Mouse (Mus musculus): ENCODE measurements around the gene Lax1. TPM values are rescaled to one million over a fixed set of nuclear protein-coding genes. Genes with fewer than 3 reads are reported as not detected.

Lax1 gene
- 3.4 and 4.1 TPM in 2 replicates for polyA plus RNA-seq (2012; rRNA removed)

GRCm38 (mm10) chr1:133689897-133690296, at the start of gene Lax1:
Gene Lax1, minus strand, starts transcription at chr1:133690108.

GRCm38 (mm10) chr1:133661203-133661933, 28.5 kb downstream of the Lax1 start, which contains the start of gene Gm38394:
Gene Gm38394, minus strand, starts transcription at chr1:133661318.

GRCm38 (mm10) chr1:133660466-133661202, 29.3 kb downstream of the Lax1 start, which contains the start of gene Zbed6:
Gene Zbed6, minus strand, starts transcription at chr1:133660885.

Other genes starting within 250 kb of the Lax1 start
- gene Snrpe, start 79.8 kb downstream of the Lax1 start, polyA plus RNA-seq (2012; rRNA removed) = 11.7 and 14.2 TPM in 2 replicates
- 0.02 and 1.1 TPM in 2 replicates for gene Zbed6, start 29.2 kb downstream of the Lax1 start, polyA plus RNA-seq (2012; rRNA removed)
- gene Gm38394, start 28.8 kb downstream of the Lax1 start, polyA plus RNA-seq (2012; rRNA removed) = 1.7 and 2.6 TPM in 2 replicates
- gene Atp2b4, start 110.9 kb upstream of the Lax1 start, polyA plus RNA-seq (2012; rRNA removed) = 17.4 and 20.0 TPM in 2 replicates
- 11.7 and 15.8 TPM in 2 replicates for gene Optc, start 217.9 kb upstream of the Lax1 start, polyA plus RNA-seq (2012; rRNA removed)
- 33.6 and 37.7 TPM in 2 replicates for gene Prelp, start 231.3 kb upstream of the Lax1 start, polyA plus RNA-seq (2012; rRNA removed)